Mouse (Mus musculus) kidney, embryonic 15.5 days (tissue): ENCODE measurements at regions not wholly inside any gene's neighbourhood (a gene's known extent, or its start where the extent isn't known, plus 50 kb on each side); places are given as distances from the start of the nearest gene placed in this dataset.

Experiments used
- ATAC-seq: fragments of 200-750 bp; cut with Nextera tagmentation; replicated peaks from 2 replicates; pipeline ENCODE4 v1.8.0; 2017; ENCODE audit warnings: moderate TSS enrichment; ENCODE audit not compliant: low FRiP score
- H3K27ac ChIP-seq: fragments of 300-500 bp; sonication (generic); 2 replicates; pipeline ENCODE4 v1.5.1; 2015; ENCODE audit warnings: mild to moderate bottlenecking, inconsistent platforms
- H3K27me3 ChIP-seq: fragments of 300-500 bp; sonication (generic); 2 replicates; pipeline ENCODE4 v1.6.1; 2015; ENCODE audit warnings: inconsistent platforms
- H3K36me3 ChIP-seq: fragments of 300-500 bp; sonication (generic); 2 replicates; pipeline ENCODE4 v1.6.1; 2015; ENCODE audit warnings: inconsistent platforms
- H3K4me1 ChIP-seq: fragments of 300-500 bp; sonication (generic); 2 replicates; pipeline ENCODE4 v1.6.1; 2015; ENCODE audit warnings: inconsistent platforms
- H3K4me2 ChIP-seq: fragments of 300-500 bp; sonication (generic); 2 replicates; pipeline ENCODE4 v1.6.1; 2015; ENCODE audit warnings: moderate library complexity, mild to moderate bottlenecking, inconsistent platforms
- H3K4me3 ChIP-seq: fragments of 300-500 bp; sonication (generic); replicated peaks from 2 replicates; pipeline ENCODE4 v1.5.1; 2015; ENCODE audit warnings: mild to moderate bottlenecking, inconsistent platforms
- H3K9ac ChIP-seq: fragments of 300-500 bp; sonication (generic); 2 replicates; pipeline ENCODE4 v1.6.1; 2015; ENCODE audit warnings: mild to moderate bottlenecking, inconsistent platforms
- H3K9me3 ChIP-seq: fragments of 300-500 bp; sonication (generic); replicated peaks from 2 replicates; pipeline ENCODE4 v1.6.1; 2016; ENCODE audit warnings: inconsistent platforms
- WGBS: fragments of 180-500 bp; shearing (Covaris S2); methylation state at CpG from one replicate; pipeline ENCODE4 v1.1.7; 2015; ENCODE audit warnings: mixed read lengths; 5-methylcytosine and 5-hydroxymethylcytosine counted together

DNA sequence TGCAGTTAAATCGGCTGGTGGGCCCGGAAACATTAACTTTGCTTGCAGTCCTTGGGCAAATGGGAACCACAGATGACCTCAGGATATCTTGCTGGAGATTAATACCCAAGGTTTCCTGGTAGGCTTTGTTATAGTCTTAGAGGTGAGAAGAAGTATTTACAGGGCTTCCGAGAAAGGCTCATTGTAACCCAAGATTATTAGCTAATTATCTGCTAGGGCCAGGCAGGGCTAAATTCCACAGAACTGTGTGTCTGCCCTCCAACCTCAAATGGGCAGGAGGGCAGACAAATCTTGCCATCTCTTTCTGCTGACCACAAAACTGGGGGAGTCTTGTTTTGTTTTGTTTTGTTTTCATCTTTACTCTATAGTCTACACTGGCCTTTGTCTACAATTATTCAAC, 209.0 kb downstream of the Sptssa start:
- ATAC-seq, result no peak
- Histone ChIP-seq H3K36me3 (no peaks in the 10 kb centered on the region), H3K27ac (peak overlapping the region; percentile 49; the same call in 1 of the 2 replicates), H3K9ac (no peak overlapping the region), H3K9me3 (no peaks in the 10 kb centered on the region), H3K4me2 (no peak overlapping the region), H3K4me3 (no peak overlapping the region), H3K4me1 (peaks cover 38% of the 10 kb centered on the region), H3K27me3 (0 out of 2 replicates have a peak, but pooled peaks cover 4% of the 10 kb centered on the region)
- 43% methylated on average over 3 of the region's 3 CpGs for WGBS

DNA sequence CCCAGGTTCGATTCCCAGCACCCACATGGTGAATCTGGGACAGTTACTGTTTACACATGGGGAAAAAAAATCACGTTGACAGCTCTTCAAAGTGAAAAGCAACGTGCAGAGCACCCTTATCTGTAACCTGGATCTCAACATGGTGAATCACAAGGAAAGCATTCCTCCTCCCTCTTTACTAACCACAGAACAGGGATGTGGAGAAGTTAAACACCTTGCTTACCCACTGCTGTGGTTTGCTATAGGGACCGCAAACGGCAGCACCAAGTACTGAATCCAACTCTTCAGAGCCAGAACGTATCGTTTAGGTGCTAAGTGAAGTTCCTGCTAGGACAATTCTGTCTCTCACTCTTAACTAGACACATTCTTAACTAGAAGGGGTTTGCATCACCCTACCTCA, 210.0 kb downstream of the Sptssa start:
- peaks cover 9% of the 10 kb centered on the region; the same call in 1 of the 2 replicates for H3K27me3 ChIP-seq
- no peaks in the 10 kb centered on the region for H3K9me3 ChIP-seq
- 85% methylated on average over 7 of the region's 7 CpGs for WGBS
- H3K4me1 ChIP-seq, result peaks cover 38% of the 10 kb centered on the region
- H3K27ac ChIP-seq, result no peak overlapping the region
- H3K4me2 ChIP-seq, result no peak overlapping the region
- no peak overlapping the region for H3K9ac ChIP-seq
- no peaks in the 10 kb centered on the region for H3K36me3 ChIP-seq
- H3K4me3 ChIP-seq, result no peak overlapping the region
- no peak for ATAC-seq

DNA sequence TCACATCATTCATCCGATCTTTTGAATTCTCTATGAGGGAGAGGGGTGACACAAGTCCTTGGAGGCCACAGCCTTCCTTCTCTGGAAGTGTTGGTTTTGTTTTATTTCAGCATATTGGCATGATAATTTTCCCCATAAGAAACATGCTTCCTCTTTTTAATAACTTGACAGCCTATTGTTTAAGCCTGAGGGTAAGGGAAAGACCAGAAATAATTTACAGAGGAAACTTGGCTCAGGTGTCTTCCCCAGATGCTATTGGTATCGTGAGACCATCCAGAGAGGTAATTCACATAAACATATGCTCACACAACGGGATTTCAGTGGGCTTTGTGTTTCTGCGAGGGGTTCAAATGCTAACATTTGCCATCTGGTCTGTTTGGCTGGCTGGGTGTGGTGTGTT, 212.0 kb downstream of the Sptssa start:
- H3K4me1 ChIP-seq, result peaks cover 31% of the 10 kb centered on the region
- no peaks in the 10 kb centered on the region for H3K36me3 ChIP-seq
- H3K4me3 ChIP-seq, result no peak overlapping the region
- no peaks in the 10 kb centered on the region for H3K9me3 ChIP-seq
- peaks cover 9% of the 10 kb centered on the region; the same call in 1 of the 2 replicates for H3K27me3 ChIP-seq
- H3K4me2 ChIP-seq, result no peak overlapping the region
- no peak for ATAC-seq
- WGBS, result 60% methylated on average over 4 of the region's 4 CpGs
- H3K27ac ChIP-seq, result peak overlapping the region; percentile 51; the same call in 1 of the 2 replicates
- H3K9ac ChIP-seq, result no peak overlapping the region

DNA sequence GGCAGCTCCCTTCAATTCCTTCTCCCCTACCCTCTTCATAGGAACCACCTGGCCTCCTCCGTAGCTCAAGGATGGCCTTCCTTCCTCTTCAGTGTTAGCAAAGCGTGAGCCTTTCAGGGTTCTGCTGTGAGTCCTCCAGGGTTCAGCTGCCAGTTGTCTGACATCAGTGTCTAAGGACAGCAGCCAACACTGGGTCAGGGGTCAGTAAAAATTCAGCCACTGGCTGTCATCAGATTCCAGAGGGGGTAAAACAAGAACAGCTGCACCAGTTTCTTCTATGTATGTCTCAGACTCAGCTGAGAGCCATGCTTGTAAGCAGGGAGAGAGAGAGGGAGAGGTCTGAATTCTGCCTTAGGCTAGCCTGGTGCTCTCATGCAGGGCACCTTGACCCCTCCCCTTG, 213.1 kb downstream of the Sptssa start:
- Histone ChIP-seq H3K36me3 (no peaks in the 10 kb centered on the region), H3K27ac (peak overlapping the region; percentile 37; the same call in 1 of the 2 replicates), H3K4me2 (no peak overlapping the region), H3K9me3 (no peaks in the 10 kb centered on the region), H3K27me3 (peaks cover 19% of the 10 kb centered on the region), H3K9ac (no peak overlapping the region), H3K4me1 (peaks cover 28% of the 10 kb centered on the region), H3K4me3 (no peak overlapping the region)
- 0 out of 2 replicates have a peak, but pooled peaks have one; percentile 24 for ATAC-seq
- whole genome bisulfite sequencing, result 45% methylated on average over 2 of the region's 2 CpGs

DNA sequence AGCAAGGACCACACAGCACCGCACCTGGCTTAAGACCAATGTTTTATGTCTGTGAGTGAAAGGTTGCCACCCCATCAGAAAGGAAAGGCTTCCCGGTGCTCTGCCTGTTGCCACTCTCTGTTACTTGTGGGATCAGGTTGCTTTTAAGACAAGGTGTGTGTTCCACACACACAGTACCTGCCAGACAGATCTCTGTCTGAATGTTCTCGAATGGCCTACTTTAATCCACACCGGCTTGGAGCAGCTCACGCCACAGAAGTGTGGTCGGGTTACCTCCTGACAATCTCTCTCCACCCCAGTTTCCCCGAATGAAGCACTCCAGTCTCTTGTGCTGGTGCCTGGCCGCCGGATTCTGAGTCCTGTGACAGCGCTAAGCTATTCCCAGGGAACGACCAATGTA, 214.0 kb downstream of the Sptssa start:
- H3K9me3 ChIP-seq, result no peaks in the 10 kb centered on the region
- ATAC-seq, result no peak
- H3K4me2 ChIP-seq, result no peak overlapping the region
- 57% methylated on average over 11 of the region's 11 CpGs for WGBS
- no peak overlapping the region for H3K9ac ChIP-seq
- H3K36me3 ChIP-seq, result no peaks in the 10 kb centered on the region
- peaks cover 20% of the 10 kb centered on the region for H3K4me1 ChIP-seq
- H3K4me3 ChIP-seq, result no peak overlapping the region
- peaks cover 19% of the 10 kb centered on the region for H3K27me3 ChIP-seq
- no peak overlapping the region for H3K27ac ChIP-seq

DNA sequence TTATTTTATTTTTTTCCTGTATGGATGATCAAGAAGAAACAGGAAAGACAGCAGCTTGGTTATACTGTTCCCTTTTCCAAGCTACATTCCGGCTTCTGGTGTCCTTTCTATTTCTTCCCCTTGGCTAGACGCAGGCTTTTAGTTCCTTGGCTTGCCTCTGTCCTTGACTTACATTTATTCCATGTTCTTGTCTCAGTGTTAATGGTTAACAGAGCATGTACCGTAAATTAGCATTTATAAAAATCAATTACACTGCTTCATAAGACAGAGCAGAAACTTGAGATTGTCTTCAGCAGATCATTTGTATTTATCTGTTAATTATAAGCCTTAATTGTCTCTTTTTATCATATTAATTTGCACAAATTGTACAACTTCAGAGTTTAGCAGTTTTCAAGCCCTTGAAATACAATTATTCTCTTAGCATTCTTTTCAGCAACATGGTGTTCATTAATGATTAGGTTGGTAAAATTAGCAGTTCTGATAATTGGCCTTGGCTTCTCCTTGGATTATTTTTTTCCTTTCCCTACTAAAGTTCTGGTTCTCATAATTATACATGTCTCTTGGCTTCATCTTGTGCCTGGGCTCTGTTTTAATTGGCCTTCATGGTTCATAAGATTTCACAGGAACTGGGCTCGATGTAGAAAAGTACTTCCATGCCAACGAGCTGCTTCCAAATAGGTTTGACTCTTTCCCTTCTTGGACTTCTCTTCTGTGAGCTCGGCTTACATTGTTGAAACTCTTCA, 215.4 kb downstream of the Sptssa start:
- H3K9me3 ChIP-seq, result no peaks in the 10 kb centered on the region
- H3K27me3 ChIP-seq, result peaks cover 19% of the 10 kb centered on the region
- no peak overlapping the region for H3K4me2 ChIP-seq
- peaks cover 16% of the 10 kb centered on the region for H3K4me1 ChIP-seq
- no peak for ATAC-seq
- WGBS, result 62% methylated on average over 6 of the region's 6 CpGs
- no peak overlapping the region for H3K27ac ChIP-seq
- H3K9ac ChIP-seq, result no peak overlapping the region
- H3K36me3 ChIP-seq, result no peaks in the 10 kb centered on the region
- no peak overlapping the region for H3K4me3 ChIP-seq

DNA sequence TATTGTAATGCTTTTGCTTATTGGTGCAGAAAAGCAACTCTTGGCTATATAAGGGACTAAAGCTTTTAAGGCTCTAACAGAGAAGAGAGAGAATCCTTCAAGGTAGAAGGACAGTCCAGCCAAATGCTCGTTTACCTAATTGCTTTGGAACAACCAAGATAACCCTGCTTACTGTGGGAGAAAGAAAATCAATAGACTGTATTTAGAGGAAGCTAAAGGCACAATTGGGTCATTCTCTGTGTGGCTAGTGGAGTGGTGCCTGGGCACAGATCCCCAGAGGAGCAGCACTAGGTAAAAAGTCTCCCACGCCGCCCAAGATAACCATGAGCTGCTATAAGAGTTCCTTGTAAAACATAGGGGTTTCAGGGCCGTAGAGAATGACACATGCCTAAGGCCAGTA, 217.6 kb downstream of the Sptssa start:
- H3K36me3 ChIP-seq, result no peaks in the 10 kb centered on the region
- no peak overlapping the region for H3K27ac ChIP-seq
- peaks cover 11% of the 10 kb centered on the region for H3K4me1 ChIP-seq
- H3K4me2 ChIP-seq, result no peak overlapping the region
- 83% methylated on average over 4 of the region's 4 CpGs for WGBS
- no peak overlapping the region for H3K4me3 ChIP-seq
- ATAC-seq, result no peak
- no peak overlapping the region for H3K9ac ChIP-seq
- H3K9me3 ChIP-seq, result no peaks in the 10 kb centered on the region
- H3K27me3 ChIP-seq, result peaks cover 15% of the 10 kb centered on the region

DNA sequence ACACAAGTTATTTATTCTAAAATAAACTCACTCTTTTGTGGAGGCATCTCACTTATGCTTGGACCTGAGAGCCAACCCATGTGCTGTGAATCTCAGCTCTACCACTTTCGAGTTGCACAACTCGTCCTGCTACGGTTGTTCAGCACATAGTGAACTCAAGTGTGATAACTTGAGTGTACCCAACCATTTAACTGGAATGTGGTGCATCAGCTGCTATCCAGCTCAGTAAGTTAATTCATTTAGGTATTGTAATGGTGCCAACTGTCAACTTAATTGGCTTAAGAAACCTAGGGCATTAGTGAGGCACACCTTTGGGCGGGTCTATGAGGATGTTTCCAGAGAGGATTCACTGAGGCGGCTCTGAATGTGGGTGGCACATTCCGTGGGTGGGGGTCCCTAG, 221.6 kb upstream of the Egln3 start:
- Histone ChIP-seq H3K9me3 (no peaks in the 10 kb centered on the region), H3K4me1 (no peaks in the 10 kb centered on the region), H3K9ac (no peak overlapping the region), H3K27ac (no peak overlapping the region), H3K4me3 (no peak overlapping the region), H3K36me3 (no peaks in the 10 kb centered on the region), H3K27me3 (no peaks in the 10 kb centered on the region), H3K4me2 (no peak overlapping the region)
- no peak for ATAC-seq
- 77% methylated on average over 6 of the region's 6 CpGs for WGBS

DNA sequence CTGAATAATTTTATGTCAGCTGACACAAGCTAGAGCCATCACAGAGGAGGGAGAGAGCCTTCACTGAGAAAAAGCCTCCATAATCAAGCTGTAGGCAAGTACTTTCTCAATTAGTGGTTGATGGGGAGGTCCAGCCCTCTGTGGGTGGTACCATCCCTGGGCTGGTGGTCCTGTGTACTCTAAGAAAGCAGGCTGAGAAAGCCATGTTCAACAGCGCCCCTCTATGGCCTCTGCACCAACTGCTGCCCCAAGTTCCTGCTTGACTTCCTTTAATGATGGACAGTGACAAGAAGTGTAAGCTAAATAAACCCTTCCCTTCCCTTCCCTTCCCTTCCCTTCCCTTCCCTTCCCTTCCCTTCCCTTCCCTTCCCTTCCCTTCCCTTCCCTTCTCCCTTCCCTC, 211.2 kb upstream of the Egln3 start:
- no peak overlapping the region for H3K4me3 ChIP-seq
- no peaks in the 10 kb centered on the region for H3K36me3 ChIP-seq
- 44% methylated on average over 1 of the region's 1 CpGs for WGBS
- no peak overlapping the region for H3K4me2 ChIP-seq
- H3K27me3 ChIP-seq, result no peaks in the 10 kb centered on the region
- H3K9ac ChIP-seq, result no peak overlapping the region
- H3K4me1 ChIP-seq, result 0 out of 2 replicates have a peak, but pooled peaks cover 3% of the 10 kb centered on the region
- H3K9me3 ChIP-seq, result no peaks in the 10 kb centered on the region
- no peak for ATAC-seq
- H3K27ac ChIP-seq, result no peak overlapping the region

DNA sequence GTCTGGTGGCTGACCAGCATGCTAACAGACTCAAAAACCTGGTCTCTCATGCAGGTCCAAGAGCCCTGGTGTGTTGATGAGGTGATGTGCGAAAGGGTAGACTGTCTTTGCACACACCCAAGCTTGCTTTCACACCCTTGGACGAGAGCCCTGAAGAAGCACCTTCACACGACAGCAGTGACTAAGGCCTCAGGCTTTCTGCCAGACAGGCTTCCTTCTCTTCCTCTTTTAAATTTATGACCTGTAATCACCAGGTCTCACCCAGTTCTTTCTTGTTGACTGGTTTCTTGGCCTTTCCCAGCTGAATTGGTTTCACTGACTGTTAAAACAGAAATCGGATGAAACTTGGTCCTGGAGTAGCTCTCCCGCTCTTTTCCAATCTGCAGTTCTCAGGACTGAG, 210.5 kb upstream of the Egln3 start:
- Histone ChIP-seq H3K4me3 (no peak overlapping the region), H3K4me1 (0 out of 2 replicates have a peak, but pooled peaks cover 3% of the 10 kb centered on the region)
- 36% methylated on average over 5 of the region's 5 CpGs for WGBS

DNA sequence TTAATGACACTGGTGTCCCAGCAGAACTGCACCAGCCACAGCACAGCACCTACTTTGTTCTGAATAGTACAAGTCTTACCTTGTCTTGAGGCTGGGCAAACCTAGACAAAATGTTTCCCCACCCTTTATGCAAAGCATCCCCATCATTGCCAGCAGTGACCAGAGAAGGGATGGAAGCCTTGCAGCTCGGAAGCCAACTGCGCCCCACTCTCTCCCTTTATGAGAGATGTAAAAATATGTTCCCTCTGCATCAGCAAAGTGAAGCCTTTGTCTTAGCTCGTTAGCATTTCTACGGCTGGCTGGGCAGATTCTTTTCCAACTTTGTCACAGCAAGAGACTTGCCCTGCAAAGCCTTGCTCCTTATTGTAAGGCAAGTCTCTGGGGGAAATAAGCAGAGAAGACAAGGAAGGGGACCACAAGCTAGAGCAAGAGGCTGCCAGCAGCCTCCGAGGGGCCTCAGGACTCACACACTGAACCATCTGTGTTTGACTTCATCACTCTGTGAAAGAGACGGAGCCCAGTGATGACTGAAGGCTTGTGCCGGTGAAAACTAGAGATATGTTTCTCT, 206.5 kb upstream of the Egln3 start:
- Histone ChIP-seq H3K4me2 (no peak overlapping the region), H3K4me3 (no peak overlapping the region), H3K36me3 (no peaks in the 10 kb centered on the region), H3K27ac (no peak overlapping the region), H3K4me1 (0 out of 2 replicates have a peak, but pooled peaks cover 3% of the 10 kb centered on the region), H3K27me3 (no peaks in the 10 kb centered on the region), H3K9ac (no peak overlapping the region), H3K9me3 (no peaks in the 10 kb centered on the region)
- WGBS, result 72% methylated on average over 7 of the region's 7 CpGs
- no peak for ATAC-seq

More for the DNA sequence above, 210.5 kb upstream of the Egln3 start:
- Histone ChIP-seq H3K9ac (no peak overlapping the region), H3K27me3 (no peaks in the 10 kb centered on the region), H3K9me3 (no peaks in the 10 kb centered on the region), H3K27ac (0 out of 2 replicates have a peak overlapping the region, but pooled peaks have one; percentile 22), H3K4me2 (no peak overlapping the region), H3K36me3 (no peaks in the 10 kb centered on the region)
- ATAC-seq, result no peak

DNA sequence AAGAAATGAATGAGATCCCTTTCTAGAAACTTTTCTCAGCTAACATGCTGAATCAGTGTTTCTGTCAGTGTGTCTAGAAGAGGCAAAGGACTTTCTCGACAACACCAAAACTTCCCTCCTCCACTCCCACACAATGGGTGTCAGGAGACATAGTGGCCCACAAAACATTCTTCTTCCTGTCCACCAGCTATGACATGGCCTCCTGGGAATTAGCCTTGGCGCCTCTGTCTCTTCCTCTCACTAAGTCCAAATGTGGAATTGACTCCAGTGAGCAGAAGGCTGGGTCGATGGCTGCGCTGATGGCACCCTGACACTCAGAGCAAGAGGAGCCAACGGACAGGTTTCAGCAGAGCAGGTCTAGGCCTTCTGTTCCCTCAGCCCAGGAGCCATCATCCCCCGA, 205.2 kb upstream of the Egln3 start:
- ATAC-seq, result no peak
- no peaks in the 10 kb centered on the region for H3K36me3 ChIP-seq
- H3K9ac ChIP-seq, result no peak overlapping the region
- H3K27me3 ChIP-seq, result no peaks in the 10 kb centered on the region
- no peak overlapping the region for H3K4me2 ChIP-seq
- H3K9me3 ChIP-seq, result no peaks in the 10 kb centered on the region
- H3K4me1 ChIP-seq, result no peaks in the 10 kb centered on the region
- H3K4me3 ChIP-seq, result no peak overlapping the region
- no peak overlapping the region for H3K27ac ChIP-seq
- 73% methylated on average over 6 of the region's 6 CpGs for WGBS
